Mouse (Mus musculus) midbrain, embryonic 11.5 days (tissue): ENCODE data around the gene Foxd2. TPM values are rescaled to one million over a fixed set of nuclear protein-coding genes. Genes with fewer than 3 reads are reported as not detected.
A peak's percentile ranks its signal among the peaks of the same experiment; 100 is the strongest.

Experiments
- ATAC-seq: fragments of 200-750 bp; cut with Nextera tagmentation; 2 replicates; pipeline ENCODE4 v1.8.0; 2017; ENCODE audit warnings: moderate TSS enrichment, moderate library complexity; ENCODE audit not compliant: low FRiP score
- DNase-seq: peaks from one replicate; pipeline ENCODE4 v3.0.0; 2015; ENCODE audit warnings: low spot score; ENCODE audit errors: missing footprints
- H3K27ac ChIP-seq: fragments of 300-500 bp; sonication (generic); 2 replicates; pipeline ENCODE4 v1.5.1; 2014; ENCODE audit warnings: low read depth, low read length
- H3K27me3 ChIP-seq: fragments of 300-500 bp; sonication (generic); 2 replicates; pipeline ENCODE4 v1.6.1; 2014; ENCODE audit warnings: mild to moderate bottlenecking, low read length, moderate library complexity, mixed read lengths; ENCODE audit not compliant: control insufficient read depth, insufficient read depth
- H3K36me3 ChIP-seq: fragments of 300-500 bp; sonication (generic); 2 replicates; pipeline ENCODE4 v1.6.1; 2014; ENCODE audit warnings: mild to moderate bottlenecking, low read length, moderate library complexity, mixed read lengths; ENCODE audit not compliant: control insufficient read depth, insufficient read depth
- H3K4me1 ChIP-seq: fragments of 300-500 bp; sonication (generic); 2 replicates; pipeline ENCODE4 v1.6.1; 2014; ENCODE audit warnings: low read length; ENCODE audit not compliant: control insufficient read depth, insufficient read depth
- H3K4me2 ChIP-seq: fragments of 300-500 bp; sonication (generic); 2 replicates; pipeline ENCODE4 v1.6.1; 2014; ENCODE audit warnings: mild to moderate bottlenecking, moderate library complexity
- H3K4me3 ChIP-seq: fragments of 300-500 bp; sonication (generic); 2 replicates; pipeline ENCODE4 v1.5.1; 2014; ENCODE audit warnings: low read depth, low read length
- H3K9ac ChIP-seq: fragments of 300-500 bp; sonication (generic); 2 replicates; pipeline ENCODE4 v1.6.1; 2014; ENCODE audit warnings: low read length
- H3K9me3 ChIP-seq: fragments of 300-500 bp; sonication (generic); 2 replicates; pipeline ENCODE4 v1.6.1; 2016; ENCODE audit warnings: low read length; ENCODE audit not compliant: control insufficient read depth
- WGBS: fragments of 180-500 bp; shearing (Covaris S2); extraction: QIAGEN DNeasy Blood & Tissue Kit; methylation state at CpG from one replicate; pipeline ENCODE4 v1.1.7; 2014; 5-methylcytosine and 5-hydroxymethylcytosine counted together
- polyA plus RNA-seq: library from polyadenylated mRNA; unstranded; fragments of >200 nt; fragmentation: Nextera tagmentation; extraction: Ambion mirVana; gene quantifications from 2 replicates; pipeline ENCODE4 v1.2.1, GENCODE M21; 2014

Gene Foxd2
- polyA plus RNA-seq, result 2.0 and 2.4 TPM in 2 replicates

DNA sequence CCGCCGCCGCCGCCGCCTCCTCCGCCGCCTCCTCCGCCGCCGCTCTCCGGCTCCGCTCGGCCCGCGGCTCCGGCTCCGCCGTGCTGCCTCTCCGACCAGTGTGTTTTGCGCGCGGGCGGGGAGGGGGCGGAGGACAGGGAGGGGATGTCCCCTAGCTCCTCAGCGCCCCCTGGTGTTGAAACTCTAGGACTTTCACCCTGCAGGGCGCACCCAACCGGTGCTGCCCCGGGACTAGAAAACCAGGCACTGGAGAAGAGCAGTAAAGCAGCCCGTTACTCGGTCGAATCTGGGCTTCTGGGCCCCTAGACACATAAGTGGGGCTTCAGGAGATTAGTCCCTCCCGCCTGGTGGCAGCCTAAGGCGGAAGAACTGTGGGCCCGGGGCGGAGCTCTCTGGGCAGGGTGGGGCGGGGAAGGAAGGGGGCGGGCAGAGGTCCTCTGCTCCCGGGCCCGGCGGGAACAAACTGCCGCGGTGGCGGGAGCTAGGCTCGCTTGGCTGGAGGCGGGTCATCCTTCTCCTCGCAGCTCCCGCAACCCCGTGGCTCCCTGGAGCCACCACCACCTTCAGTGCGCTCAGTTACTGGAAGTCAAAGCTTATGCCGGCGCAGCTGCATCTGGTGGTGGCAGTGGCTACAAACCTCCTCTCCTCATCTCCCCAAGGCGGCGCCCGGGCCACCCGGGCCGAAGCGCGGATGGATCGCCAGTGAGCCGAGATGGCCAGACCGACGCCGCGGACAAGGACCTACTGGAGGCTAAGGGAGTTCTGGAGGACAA lies at the start of gene Foxd2:
TSS of gene Foxd2 (minus strand) at position 45 of the 773 bp plus-strand sequence.
- peak; percentile 88 for ATAC-seq
- Histone ChIP-seq H3K27ac (peak within 1 kb of the TSS; percentile 48; the same call in 1 of the 2 replicates), H3K27me3 (peaks cover 99% of the 10 kb centered on the region), H3K4me2 (peak within 1 kb of the TSS; percentile 61), H3K4me1 (peaks cover 5% of the 10 kb centered on the region), H3K9ac (peak within 1 kb of the TSS; percentile 36), H3K4me3 (peak within 1 kb of the TSS; percentile 39), H3K36me3 (no peaks in the 10 kb centered on the region), H3K9me3 (no peaks in the 10 kb centered on the region)
- under 1% methylated on average over 45 of the region's 64 CpGs for WGBS
- peak; percentile 98 for DNase-seq

DNA sequence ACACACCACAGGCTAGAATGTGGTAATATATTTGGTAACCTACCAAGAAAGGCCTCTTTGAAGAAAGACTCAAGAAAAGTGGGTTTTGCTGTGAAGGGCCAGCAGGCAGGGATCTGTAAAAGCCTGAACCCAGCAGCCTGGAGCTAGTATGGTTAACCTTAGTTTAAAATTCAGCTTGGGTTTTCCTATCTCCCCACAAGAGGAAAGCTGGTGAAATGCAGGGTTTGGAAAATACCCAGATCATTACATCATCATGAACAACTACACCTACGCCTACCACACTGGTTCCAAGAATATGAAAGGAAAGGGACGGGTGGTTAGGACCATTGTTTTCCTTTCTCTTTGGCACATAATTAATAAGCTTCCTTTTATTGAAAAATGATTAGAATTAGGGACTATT lies 49.6 kb upstream of the Foxd2 start:
- ATAC-seq, result no peak
- Histone ChIP-seq H3K27me3 (no peaks in the 10 kb centered on the region), H3K4me3 (no peak overlapping the region), H3K4me1 (no peaks in the 10 kb centered on the region), H3K36me3 (no peaks in the 10 kb centered on the region; the same call in 1 of the 2 replicates), H3K4me2 (no peak overlapping the region), H3K27ac (no peak overlapping the region), H3K9me3 (no peaks in the 10 kb centered on the region), H3K9ac (no peak overlapping the region)
- peak; percentile 8 for DNase-seq
- 95% methylated on average over 2 of the region's 2 CpGs for WGBS

GRCm38 (mm10) chr4:114957403-114957802 lies 48.7 kb upstream of the Foxd2 start:
- Histone ChIP-seq H3K4me1 (no peaks in the 10 kb centered on the region), H3K27ac (no peak overlapping the region), H3K27me3 (no peaks in the 10 kb centered on the region), H3K9ac (no peak overlapping the region), H3K4me2 (no peak overlapping the region), H3K9me3 (no peaks in the 10 kb centered on the region), H3K4me3 (no peak overlapping the region), H3K36me3 (no peaks in the 10 kb centered on the region)
- ATAC-seq (no peak), DNase-seq (peak; percentile 59)

- Histone ChIP-seq H3K4me3 (no peak overlapping the region), H3K9me3 (no peaks in the 10 kb centered on the region), H3K27ac (no peak overlapping the region), H3K4me1 (no peaks in the 10 kb centered on the region), H3K36me3 (no peaks in the 10 kb centered on the region), H3K27me3 (no peaks in the 10 kb centered on the region), H3K9ac (no peak overlapping the region), H3K4me2 (no peak overlapping the region)
- 84% methylated on average over 3 of the region's 3 CpGs for WGBS
- ATAC-seq (no peak; the same call in 1 of the 2 replicates), DNase-seq (no peak)
Observed at GRCm38 (mm10) chr4:114953172-114953571, 44.5 kb upstream of the Foxd2 start.

DNA sequence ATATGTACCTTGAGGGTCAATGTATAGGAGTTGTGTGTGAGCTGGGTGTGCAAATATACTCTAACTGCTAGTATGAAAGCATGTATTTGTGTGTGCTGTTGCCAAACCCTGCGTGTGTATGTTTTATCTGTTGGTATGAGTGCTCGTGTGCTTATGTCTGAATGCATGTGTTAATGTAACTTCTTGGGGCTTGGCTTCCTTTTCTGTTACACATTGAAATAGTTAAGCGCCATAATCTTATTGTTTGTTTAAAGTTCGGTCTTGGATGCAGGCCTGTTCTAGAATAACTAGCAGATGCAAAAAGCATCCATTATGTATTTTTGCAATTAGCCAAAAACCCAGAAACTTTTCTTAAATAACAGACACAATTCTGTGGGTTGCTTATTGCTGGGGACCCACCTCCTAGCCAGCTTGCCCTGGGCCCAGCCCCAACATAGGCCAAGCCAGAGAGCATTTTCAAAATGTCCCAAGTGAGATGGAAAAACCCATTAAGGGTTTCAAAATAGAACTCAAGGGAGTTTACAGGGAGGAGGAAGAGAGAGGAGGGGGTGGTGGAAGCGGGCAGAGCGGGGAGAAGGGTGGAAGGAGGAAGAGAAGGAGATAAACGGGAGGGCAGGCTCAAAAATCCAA lies 39.3 kb upstream of the Foxd2 start:
- DNase-seq, result peak; percentile 54
- H3K4me3 ChIP-seq, result no peak overlapping the region
- H3K27ac ChIP-seq, result no peak overlapping the region
- no peaks in the 10 kb centered on the region for H3K27me3 ChIP-seq
- WGBS, result 75% methylated on average over 7 of the region's 7 CpGs
- no peak overlapping the region for H3K9ac ChIP-seq
- no peaks in the 10 kb centered on the region for H3K9me3 ChIP-seq
- H3K36me3 ChIP-seq, result no peaks in the 10 kb centered on the region
- H3K4me1 ChIP-seq, result no peaks in the 10 kb centered on the region; the same call in 1 of the 2 replicates
- no peak overlapping the region for H3K4me2 ChIP-seq
- no peak for ATAC-seq

DNA sequence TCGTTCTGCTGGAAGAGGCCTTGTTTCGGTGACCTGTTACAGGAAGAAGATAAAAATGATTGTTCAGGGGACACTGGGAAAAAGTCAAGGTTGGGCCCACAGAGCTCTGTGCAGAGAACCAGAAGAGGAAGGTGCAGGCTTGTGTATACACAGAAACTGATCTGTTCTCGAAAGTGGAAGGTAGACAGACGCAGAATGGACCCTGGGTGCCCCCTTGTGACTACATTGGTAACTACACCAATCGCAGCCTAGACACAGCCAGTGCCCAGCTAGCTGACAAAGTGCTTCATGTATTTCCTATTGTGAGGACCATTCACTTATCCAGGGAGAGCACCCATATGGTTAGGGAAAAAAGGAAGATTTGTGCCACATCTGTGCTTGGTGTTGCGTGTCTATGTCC lies 38.7 kb upstream of the Foxd2 start:
- ATAC-seq, result peak; percentile 70
- no peaks in the 10 kb centered on the region for H3K27me3 ChIP-seq

GRCm38 (mm10) chr4:114946416-114946815 lies 37.7 kb upstream of the Foxd2 start:
- ATAC-seq, result no peak
- Histone ChIP-seq H3K27me3 (no peaks in the 10 kb centered on the region), H3K9ac (no peak overlapping the region), H3K36me3 (no peaks in the 10 kb centered on the region), H3K4me1 (no peaks in the 10 kb centered on the region; the same call in 1 of the 2 replicates), H3K4me2 (no peak overlapping the region), H3K4me3 (no peak overlapping the region), H3K9me3 (no peaks in the 10 kb centered on the region), H3K27ac (no peak overlapping the region)
- peak; percentile 71 for DNase-seq
- 84% methylated on average over 4 of the region's 4 CpGs for WGBS

More for the DNA sequence above, 38.7 kb upstream of the Foxd2 start:
- 32% methylated on average over 6 of the region's 6 CpGs for WGBS
- H3K4me3 ChIP-seq, result no peak overlapping the region
- no peaks in the 10 kb centered on the region; the same call in 1 of the 2 replicates for H3K4me1 ChIP-seq
- no peak overlapping the region for H3K27ac ChIP-seq
- H3K9ac ChIP-seq, result no peak overlapping the region
- no peaks in the 10 kb centered on the region for H3K9me3 ChIP-seq
- no peaks in the 10 kb centered on the region for H3K36me3 ChIP-seq
- peak; percentile 98 for DNase-seq
- H3K4me2 ChIP-seq, result no peak overlapping the region

DNA sequence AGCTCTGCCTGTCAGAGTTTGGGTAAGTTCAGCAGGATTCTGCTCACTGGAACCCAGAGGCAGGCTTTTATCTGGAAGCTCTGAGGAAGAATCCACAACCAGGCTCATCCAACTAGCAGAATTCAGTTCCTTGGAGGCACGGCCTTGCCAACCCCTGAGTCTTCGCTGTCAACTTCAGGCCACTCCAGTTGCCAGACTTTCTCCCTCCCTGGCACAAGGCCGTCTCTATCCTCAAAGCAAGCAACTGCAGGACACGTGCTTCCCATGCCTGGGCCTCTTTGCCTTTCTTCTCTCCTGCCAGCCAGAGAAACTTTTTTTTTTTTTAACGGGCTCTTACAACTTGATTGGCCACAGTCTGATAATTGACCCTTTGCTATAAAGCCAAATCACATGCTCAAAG lies 36.3 kb upstream of the Foxd2 start:
- DNase-seq (peak; percentile 80), ATAC-seq (no peak)
- no peak overlapping the region for H3K4me3 ChIP-seq
- WGBS, result 34% methylated on average over 5 of the region's 5 CpGs
- no peaks in the 10 kb centered on the region; the same call in 1 of the 2 replicates for H3K4me1 ChIP-seq
- no peaks in the 10 kb centered on the region for H3K36me3 ChIP-seq
- H3K27ac ChIP-seq, result no peak overlapping the region
- H3K27me3 ChIP-seq, result no peaks in the 10 kb centered on the region
- H3K9me3 ChIP-seq, result no peaks in the 10 kb centered on the region
- no peak overlapping the region for H3K4me2 ChIP-seq
- H3K9ac ChIP-seq, result no peak overlapping the region

- DNase-seq (peak; percentile 79), ATAC-seq (no peak)
- H3K36me3 ChIP-seq, result no peaks in the 10 kb centered on the region
- H3K4me2 ChIP-seq, result no peak overlapping the region
- no peaks in the 10 kb centered on the region for H3K27me3 ChIP-seq
- no peak overlapping the region for H3K27ac ChIP-seq
- no peaks in the 10 kb centered on the region for H3K9me3 ChIP-seq
- no peaks in the 10 kb centered on the region; the same call in 1 of the 2 replicates for H3K4me1 ChIP-seq
- no peak overlapping the region for H3K9ac ChIP-seq
- H3K4me3 ChIP-seq, result no peak overlapping the region
- 59% methylated on average over 8 of the region's 8 CpGs for WGBS
Observed at GRCm38 (mm10) chr4:114942583-114942982, 33.9 kb upstream of the Foxd2 start.
